Mouse (Mus musculus) activated CD4-positive, CD25-positive, alpha-beta regulatory T cell, adult 4 months (primary cell): Measurements from ENCODE around the gene Insyn1. TPM values are rescaled to one million over a fixed set of nuclear protein-coding genes. Genes with fewer than 3 reads are reported as not detected.
A peak's percentile ranks its signal among the peaks of the same experiment; 100 is the strongest.

Source experiments
- ATAC-seq: one replicate; pipeline ENCODE4 v1.8.0; 2017
- polyA plus RNA-seq, 2 experiments: library from polyadenylated mRNA; unstranded; fragments of 100-300 nt; shearing (Covaris generic); gene quantifications; one replicate each; pipeline ENCODE4 v1.2.1; 2017

Insyn1 gene
- polyA plus RNA-seq, 2 experiments from 2014 or later: not detected

DNA sequence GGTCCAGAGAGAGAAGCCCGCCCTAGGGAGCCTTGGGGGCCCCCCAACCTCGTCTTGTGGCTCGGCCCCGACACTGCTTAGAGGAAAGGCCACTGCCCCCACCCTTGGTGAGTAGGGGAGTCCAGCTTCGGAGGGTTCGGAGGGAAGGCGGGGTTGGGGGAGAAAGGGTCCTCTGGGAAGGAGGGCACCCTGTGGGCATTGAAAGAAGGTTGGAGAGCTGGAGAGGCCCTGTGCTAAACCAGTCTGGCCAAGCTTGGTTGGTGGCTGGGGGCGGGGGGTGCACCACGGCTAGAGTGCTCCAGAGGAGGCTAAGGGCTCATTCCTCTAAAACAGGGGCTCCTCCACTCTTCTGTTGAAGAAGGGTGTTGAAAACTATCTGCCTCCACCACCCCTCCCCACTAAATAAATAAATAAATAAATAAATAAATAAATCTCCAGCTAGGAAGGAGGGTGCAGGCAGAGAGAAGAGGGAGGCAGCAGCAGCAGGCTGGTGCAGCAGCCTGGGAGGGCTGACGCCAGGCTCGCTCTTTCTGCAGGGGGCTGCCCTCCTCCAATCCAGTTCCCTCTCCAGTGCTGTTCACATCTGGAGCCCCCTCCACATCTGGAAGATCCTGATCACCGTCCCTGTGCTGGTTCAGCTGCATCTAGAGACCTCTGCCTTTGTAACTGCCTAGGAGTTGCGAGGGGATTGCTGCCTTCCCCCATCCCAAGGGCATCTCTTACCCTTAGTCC, 896 bp downstream of the Insyn1 start:
- no peak for ATAC-seq

DNA sequence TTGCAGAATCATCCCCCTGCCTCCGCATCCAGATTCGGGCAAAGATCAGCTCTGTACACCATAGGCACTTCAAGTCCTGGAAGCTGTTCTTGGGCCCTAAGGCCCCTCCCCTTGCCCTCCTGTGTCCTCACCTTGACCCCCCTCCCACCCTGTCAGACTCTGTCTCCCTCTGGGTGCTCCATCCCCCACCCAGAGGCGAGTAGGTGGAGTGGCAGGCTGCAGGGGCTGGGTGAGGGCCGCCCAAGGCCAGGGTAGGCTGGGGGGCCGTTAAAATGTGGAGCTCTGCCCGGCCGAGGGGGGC, 1.4 kb downstream of the Insyn1 start:
- no peak for ATAC-seq

DNA sequence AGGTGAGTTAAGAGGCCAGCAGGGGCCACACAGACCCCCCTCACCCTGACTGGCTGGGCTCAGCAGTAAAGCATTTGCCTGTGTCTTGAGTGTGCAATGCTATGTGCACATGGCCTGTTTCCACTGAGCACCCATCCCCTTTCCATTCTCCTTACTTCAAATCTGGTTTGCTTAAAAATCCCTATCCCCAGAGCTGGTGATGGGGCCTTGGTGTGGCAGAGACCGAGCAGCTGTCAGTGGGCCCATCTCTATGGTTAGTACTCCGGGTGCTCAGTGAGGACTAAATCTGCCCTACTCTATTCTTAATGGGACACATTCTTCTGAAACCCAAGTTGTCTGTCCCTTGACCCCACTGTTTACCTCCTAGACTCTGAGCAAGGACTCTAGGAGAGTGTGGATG, 2.0 kb downstream of the Insyn1 start:
- no peak for ATAC-seq

DNA sequence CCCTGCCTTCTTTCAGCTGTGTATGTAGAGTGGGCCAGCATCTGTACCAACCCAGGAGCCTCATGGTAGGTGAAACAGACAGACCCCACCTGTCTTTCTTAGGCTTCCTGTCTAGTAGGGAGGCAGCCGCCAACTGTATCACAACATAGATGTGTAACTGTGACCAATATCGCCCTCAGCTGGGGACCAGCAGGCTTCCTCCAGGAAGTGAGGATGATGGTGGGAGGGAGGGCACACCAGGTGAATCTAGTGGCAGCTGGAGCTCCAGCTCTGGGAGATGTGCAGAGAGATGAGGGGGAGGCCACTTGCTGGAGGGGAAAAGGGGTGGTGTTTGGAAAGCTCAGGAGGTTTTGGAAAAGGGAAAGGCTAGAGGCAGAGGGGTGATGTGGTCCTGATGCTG, 6.6 kb downstream of the Insyn1 start:
- ATAC-seq: no peak

DNA sequence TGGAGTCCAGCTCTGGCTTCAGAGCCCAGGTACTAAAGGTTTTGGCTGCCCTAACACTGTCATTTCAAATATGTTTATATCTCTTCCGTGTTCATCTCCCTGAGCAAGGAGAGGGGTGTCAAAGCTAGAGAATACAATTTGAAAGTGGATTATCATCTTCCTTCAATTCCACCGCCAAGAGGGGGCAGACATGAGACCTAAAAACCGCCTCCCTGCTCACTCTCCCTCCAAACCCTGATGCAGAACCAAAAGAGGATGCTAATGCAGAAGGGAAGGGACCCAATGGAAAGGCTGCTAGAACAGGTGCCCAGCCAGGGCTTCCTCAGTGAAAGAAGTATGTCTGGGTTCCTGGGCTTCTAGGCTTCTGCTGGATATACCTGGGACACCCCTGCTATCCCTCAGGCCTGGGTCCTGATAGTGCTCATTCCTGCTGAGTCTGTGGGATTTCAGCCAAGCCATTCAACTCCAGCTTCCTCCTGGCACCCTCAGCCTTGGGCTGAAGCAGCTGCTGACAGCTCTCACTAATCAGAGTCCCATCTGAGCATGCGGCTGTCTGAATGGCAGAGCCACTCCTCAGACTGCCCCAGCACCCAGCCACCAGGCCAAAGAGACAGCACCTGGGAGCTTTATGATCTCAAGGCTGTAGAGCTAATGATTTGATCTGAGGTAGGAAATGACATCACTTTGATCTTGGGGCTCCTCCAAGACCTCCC, 8.2 kb downstream of the Insyn1 start:
- ATAC-seq: no peak

DNA sequence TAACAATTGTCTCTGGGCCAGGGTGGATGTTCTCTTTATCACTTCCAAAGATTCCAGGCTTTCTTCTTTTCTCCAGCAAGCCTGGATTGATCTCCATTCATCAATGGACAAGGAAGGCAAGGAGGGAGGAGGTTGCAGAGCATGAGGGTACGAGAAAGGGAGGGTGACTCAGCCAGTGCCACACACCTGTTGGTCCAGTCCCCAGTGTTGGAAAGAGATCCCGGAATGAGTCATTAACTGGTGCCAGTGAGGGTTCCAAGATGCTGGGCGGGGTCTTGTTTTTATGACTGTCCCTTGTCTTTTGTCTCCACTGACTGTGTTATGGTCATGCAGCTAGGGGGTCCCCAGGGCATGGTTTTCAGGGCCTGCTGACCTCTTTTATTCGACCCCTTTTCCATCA, 9.5 kb downstream of the Insyn1 start:
- no peak for ATAC-seq

DNA sequence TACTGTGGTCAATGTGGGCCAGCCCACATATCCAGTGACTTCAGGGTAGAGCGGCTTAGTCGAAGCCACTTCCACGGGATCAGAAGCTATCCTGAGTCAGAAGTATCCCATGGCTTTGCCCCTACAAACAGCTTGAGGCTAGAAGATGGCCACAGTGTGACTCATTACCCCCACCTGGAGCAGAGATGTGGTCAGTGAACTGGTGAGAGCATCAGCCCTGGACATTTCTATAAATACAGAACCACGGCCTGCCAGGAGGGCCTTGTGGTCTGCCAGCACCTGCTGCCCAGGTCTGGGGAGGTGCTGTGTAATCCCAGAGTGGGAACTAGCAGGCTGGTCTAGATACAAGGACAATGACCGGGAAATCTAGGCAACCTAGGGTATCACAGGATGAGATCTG, 12.5 kb downstream of the Insyn1 start:
- ATAC-seq: no peak

DNA sequence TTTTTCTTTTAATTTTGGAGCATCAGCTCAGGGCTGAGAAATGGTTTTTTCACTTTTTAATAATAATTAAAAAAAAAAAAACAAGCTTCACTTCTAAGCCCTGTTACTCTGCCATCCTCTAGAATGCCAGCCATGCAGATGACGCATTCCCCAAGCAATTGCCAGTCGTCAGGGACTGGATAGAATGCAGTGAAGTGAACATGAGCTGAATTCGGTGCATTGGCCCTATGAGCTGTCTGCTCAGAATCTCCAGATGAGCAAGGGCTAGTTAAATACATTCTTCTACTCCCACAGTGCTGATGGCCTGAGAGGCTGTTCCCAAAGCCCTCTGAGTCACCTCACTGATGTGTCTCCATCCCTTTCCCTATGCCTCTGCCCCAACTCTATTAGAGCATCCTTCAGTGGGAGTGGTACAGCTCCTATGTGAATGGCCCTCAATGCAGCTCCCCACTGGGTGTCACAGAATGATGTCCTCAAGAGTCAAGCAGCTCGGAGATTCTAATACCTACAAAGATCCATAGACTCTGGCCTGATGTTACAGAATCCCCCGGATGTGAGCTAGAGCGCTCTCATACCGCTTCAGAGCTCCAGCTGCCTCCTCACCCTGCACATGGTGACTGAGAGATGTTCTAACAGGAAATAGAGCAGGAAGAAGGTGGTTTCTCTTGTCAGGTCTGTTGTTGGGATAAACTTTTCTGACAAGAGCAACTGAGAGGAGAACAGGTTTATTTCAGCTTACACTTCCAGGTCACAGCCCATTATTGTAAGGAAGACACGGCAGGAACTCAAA, 19.0 kb downstream of the Insyn1 start:
- no peak for ATAC-seq

DNA sequence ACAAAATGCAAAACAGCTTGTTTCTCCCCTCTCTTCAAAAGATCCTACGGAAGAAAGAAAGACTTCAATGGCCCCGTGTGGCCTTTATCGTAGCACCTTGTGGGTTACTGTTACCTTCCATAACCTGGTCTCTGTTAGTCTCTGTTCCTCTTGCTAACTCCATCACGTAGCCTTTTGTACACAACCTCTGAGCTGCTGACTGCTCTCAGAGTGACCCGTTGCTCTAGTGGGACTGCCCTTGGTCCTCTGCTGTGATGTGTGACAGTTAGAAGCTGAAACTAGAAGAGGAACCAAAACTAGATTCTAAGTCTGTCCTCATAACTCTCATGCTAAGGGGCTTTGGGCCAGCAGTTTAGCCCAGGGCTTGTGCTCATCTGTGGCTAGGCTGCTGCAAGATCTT, 22.0 kb downstream of the Insyn1 start:
- ATAC-seq: no peak

DNA sequence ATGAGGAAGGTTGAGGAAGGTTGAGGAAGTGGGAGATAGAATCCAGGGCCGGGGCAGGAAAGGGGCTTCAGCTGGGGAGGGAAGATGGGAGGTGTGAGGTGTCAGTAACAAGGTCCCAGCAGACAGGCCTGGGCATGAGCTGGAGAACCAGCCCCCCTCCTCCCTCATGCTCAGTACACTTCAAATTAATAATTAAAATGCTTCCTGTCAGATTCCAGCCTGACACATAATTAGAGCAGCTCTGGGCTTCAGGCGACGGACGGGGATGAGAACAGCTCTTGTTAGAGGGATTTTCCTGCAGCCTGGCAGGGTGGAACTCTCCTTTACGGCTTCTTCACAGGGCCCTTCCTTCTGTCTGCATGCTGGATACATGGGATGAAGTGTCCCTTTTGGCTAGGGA, 25.3 kb downstream of the Insyn1 start:
- no peak for ATAC-seq

DNA sequence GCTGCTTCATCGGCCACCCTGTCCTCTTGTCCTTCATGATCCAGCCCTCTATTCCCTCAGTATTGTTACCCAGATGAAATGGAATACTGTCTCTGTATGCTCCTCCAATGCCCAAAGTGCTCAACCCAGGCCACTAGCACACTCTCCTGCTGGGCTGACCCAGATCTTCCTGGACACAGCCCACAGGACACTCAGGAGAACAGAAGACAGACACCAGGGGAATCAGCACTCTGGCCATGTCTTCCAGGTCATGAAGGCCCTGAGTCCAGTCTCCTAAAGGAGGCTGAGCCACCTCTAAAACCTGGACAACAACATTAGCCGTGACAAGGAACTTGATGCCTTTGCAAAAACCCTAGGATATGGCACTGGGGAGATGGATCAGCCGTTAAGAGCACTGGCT, 28.1 kb downstream of the Insyn1 start:
- ATAC-seq: no peak

DNA sequence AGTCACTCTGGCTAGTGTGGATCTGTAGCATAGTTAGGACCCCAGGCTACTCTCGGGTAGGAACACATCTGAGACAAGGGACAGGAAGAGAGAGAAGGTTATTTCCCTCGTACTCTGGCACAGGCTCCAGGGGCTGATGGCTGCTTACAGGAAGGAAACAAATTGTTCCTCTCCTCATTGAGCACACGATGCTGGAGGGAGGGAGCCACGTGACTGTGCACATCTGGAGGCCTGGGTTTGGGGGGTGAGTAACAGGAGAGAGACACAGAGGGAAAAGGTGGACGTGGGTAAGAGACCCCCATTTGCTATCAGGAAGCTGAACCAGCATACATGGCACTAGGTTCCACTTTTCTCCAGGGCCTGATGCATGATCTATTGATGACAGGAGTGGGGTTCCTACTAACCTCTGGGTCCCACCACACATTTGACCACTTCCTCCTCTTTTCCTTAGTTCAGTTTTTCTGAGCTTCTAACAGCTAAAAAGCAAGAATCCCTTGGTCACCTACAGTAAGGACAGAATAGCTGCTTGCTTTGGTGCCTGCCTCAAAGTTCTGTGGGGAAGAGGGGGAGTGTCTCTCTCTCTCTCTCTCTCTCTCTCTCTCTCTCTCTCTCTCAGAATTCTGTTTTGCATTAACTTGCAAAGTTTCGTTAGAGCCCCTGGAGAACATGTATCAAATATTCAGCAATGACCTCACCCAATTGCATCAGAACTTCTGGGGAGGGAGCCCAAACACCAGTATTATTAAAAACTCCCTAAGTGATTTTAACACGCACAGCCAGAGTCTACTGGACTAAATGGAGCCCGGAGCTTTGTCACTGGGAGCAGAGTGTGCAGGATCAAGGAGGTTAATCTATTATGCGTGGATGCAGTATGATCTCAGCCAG, 29.7 kb downstream of the Insyn1 start:
- no peak for ATAC-seq

DNA sequence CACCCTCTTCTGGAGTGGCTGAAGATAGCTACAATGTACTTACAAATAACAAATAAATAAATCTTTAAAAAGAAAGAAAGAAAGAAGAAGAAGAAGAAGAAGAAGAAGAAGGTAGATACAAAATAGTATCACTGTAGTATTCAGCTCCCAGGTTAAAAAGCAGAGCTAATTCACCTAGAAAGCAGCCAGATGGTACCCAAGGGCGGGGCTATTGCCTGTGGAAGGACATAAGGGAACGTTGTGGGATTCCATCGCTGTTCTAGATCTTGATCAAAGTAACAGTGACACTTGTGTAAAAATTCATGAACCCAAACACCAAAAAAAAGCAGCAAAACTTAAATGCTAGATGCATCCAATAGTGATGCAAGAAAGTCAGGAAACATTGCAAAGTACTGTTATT, 31.6 kb downstream of the Insyn1 start:
- ATAC-seq: no peak

DNA sequence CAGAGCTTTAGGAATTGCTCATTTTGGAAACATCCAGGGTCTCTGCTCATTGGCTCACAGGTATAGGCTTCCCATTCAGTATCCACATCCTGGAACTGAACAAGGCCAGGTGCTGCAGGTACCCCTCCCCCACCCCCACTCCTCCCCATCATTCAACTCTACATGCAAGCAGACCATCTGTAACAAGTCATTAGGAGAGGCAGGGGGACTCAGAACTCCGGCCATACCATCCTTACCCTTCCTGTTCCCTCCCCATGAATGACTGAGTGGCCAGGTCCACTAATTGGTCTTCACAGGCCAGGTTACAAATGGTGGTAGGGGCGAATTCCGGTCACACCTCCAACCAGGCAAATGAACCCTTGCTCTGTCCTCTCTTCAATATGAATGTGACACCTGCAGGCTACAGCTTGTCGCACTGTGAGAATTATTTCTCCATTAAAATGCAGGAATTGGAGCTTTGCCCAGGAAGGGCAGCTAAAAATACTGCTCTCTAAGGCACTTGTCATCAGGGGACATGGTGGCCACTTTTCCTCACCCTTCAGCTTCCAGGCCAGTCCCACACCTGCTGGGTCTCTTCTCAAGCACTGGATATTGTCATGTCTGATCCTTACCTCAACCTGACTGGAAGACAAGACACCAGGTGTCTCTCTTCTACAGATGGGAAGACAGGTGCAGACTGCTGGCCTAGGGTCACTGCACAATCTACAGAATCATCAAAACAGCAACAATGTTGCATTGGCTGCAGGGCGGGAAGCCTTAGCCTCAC, 32.6 kb downstream of the Insyn1 start:
- ATAC-seq: no peak

DNA sequence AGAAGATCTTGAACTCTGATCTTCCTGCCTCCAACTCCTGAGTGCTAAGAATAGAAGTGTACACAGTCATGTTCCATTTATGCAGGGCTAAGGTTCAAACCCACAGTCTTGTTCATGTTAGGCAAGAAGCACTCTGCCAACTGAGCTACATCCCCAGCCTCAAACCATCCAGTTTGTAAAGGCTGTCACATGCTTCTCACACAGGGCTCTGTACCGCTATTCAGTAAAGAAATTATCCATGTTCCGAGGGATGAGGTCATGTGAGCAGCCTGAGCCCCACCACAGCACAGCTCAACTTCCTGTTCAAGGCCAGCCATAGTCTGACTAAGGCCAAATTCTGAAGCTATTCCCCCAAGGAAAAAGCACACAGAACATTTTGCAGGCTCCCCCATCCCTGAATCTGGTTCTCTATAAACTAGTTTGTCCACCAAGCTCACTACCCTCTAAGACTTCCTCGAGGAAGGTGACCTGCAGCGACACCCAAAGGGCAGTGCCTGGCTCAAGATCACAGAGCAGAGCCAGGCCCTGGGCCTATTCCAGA, 33.5 kb downstream of the Insyn1 start:
- no peak for ATAC-seq

DNA sequence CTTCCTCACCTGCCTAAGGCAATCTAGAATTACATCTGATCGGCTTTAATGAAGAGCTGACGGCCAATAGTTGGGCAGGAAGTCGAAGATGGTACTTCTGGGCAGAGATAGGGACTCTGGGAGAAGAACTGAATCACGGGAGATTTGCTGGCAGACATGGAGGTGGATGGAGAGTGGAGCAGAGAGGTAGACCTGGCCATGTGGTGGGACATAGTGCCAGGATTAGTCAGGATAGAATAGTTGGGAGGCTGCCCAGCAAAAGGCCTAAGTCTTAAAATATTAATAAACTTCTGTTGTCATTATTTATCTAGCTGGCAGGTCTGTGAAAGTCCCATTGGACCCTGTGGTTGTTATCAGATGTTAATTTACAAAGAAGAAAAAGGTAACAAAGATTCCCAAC, 36.7 kb downstream of the Insyn1 start:
- no peak for ATAC-seq

DNA sequence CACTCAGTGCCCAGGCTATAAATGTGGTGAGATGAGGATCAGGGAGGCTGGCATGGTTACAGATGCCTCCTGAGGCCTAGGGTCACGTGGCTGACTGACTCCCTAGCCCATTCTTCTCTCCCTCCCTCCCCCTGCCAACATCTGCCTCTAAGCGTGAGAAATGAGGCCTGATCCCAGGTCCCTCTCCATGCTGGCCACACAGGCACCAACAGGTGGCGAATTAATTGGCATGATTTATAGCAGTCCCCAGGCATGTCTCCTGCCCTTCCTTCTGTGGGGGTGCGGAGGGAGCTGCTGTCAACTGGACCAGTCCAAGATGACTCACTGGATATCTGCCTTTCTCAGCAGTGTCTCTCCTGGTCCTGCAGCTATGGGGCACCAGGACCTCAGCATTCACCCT, 39.4 kb downstream of the Insyn1 start:
- ATAC-seq: no peak

DNA sequence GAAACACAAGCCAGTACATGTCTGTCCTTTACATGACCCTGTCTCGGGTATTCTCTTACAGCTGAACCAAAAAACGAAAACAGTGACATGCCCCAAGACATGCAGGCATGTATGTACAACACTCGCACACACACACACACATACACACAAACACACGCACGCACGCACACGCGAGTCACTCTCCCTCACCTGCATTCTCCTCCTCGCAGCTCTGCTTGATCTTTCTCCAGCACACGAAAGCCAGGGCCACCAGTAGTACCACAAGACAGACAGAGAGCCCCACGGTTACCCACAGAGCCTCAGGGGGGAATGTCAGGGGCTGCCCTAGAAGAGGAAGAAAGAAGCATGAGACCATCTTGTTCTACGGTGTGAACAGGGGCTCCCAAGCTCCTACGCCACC, 42.0 kb downstream of the Insyn1 start:
- no peak for ATAC-seq

DNA sequence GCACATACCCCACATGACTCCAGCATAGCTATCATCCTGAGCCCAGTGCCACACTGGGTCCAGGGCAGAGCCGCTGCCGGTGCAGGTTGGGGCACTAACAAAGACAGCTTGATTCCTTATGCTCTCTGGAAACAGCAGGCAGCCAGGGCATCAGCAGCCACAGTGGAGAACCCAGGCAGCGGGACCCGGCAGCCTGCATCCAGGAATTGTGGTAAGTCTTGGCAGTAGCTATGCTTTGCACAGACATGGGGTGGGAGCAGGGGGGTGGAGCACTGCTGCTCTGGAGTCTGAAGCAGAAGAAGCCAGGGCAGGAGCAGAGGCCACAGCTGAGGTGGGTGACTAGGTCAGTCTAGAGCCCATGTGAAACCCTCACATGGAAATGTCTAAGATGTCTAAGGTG, 43.8 kb downstream of the Insyn1 start:
- ATAC-seq: no peak

DNA sequence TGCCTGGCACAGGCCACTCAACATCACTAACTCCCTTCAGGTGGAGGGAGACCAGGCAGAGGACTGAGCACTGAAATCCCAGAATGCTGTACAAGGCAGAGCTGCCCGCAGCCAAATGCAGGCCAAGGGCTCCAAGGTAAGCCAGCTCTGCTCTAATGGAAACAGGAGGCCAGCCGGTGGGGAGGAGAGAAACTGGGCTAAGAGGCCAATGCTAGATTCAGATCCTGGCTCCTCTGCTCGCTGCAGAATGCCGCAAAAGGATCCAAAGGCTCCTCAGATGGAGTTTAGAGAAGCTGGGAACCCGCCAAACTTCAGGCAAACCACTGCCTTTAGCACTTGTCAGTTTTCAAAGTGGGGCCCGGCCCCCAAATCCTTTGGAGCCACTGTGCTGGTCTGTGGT, 44.9 kb downstream of the Insyn1 start:
- ATAC-seq: no peak

DNA sequence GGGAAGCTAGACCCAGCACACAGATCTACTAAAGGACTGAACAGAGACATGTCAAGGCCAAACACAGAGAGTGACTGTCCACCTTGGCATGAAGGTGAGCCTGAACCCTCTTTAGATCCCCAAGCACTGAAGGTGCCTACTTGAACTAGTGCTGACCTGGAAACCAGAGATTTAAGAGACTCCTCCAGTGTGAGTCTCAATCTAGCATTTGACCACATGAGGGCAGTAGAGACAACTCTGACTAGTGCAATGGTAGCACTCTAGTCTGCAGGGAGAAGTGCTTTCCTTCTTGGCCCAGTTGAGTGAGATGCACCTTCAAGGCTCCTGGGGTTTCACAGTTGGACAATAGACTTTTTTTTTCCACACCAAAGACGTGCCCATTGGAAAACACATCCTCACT, 46.4 kb downstream of the Insyn1 start:
- peak; percentile 23 for ATAC-seq
